Mouse (Mus musculus): Measurements from ENCODE around the gene Ppp1r18. TPM values are rescaled to one million over a fixed set of nuclear protein-coding genes. Genes with fewer than 3 reads are reported as not detected.

Gene Ppp1r18
- polyA plus RNA-seq, 1 experiment, result 48.9 TPM

DNA sequence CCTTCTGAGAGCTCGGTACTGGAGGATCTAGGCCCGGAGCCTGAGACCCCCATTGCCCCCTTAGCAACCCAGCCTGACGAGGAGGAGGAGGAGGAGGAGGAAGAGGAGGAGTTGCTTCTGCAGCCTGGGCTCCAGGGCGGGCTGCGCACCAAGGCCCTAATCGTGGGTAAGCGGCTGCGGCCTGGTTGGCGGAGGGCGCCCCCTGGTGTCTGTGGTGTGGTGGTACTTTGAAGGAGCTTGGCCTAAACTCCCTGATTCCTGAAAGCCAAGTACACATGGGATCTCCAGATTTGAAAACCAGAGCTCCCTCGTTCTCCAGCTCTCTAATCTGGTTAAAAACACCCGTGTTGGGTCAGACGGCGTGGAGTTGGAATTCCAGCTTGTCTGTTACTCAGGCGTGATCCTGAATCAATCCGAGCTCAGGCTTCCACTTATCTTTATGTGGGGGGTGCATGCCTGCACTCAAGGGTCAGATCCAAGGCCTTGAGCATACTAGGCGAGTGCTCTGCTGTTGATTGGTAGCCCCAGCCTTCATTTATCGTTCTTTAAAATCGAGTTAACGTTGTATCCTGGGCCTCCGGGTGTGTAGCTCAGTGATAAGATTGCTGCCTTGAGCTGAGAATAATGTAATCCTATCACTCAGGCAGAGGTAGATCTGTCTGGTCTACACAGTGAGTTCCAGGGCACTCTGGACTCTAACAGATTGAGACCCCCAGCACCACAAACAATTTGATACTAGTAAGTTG lies 8.6 kb downstream of the Ppp1r18 start:
- TF ChIP-seq CTCF (IDR thresholded peaks at IDR 0.05; ENCODE audit: borderline replicate concordance, extremely low read depth, insufficient read depth, insufficient read length) (peak; percentile 97), POLR2A (IDR thresholded peaks at IDR 0.05; ENCODE audit: borderline replicate concordance, extremely low read depth, insufficient read depth, insufficient read length, poor library complexity, severe bottlenecking) (no peak)
- DNase-seq (ENCODE audit: low read depth), result peak; percentile 90

DNA sequence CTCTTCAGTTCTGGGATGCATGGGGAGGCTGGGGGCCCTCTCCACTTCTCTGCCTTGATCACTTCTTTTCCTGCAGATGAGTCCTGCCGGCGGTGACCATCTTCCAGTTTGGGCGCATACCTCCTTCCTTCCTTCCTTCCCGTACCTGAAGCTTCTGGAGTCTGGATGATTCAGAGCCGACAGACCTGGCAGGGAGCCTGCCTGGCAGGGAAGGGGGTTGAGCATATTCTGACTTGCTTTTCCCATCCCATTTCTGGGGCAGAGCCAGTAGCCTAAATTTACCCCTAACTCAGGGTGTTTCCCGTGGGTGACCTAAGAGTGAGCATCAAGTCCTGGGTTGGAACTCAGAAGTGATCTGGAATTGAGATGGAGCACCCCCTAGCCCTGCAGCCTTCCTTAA lies 9.3 kb downstream of the Ppp1r18 start:
- no peak for DNase-seq (ENCODE audit: low read depth)
- no peak for TF ChIP-seq POLR2A (IDR thresholded peaks at IDR 0.05; ENCODE audit: borderline replicate concordance, extremely low read depth, insufficient read depth, insufficient read length, poor library complexity, severe bottlenecking)
- TF ChIP-seq CTCF (IDR thresholded peaks at IDR 0.05; ENCODE audit: borderline replicate concordance, extremely low read depth, insufficient read depth, insufficient read length), result no peak

DNA sequence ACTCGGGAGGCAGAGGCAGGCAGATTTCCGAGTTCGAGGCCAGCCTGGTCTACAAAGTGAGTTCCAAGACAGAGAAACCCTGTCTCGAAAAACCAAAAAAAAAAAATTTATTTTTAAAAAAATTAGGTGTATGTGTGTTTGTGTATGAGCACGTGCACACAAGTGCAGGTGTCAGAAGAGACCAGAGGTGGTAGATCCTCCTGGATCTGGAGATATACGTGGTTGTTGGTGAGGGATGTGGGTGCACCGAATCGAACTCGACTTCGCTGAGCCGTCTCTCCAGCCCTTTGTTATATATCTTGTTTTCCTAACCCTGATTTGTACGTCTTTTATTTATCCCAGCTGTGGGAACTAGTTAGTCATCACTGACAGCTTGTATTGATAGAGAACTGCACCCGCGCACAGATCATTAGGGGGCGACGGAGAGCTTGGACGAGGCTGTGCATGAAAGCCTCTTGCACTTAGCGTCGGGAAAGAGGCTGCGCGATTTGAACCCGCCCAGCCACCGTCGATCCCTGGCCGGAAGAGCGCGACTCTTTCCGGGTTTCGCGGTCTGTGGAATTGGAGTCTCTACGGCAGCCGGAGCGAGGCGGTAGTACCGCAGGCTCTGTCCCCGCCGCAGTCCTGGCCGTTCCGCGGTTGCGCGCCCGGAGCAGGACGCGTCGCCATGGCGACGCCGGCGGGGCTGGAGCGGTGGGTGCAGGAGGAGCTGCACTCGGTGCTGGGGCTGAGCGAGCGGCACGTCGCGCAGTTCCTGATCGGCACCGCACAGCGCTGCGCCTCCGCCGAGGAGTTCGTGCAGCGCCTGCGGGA lies 14.1 kb downstream of the Ppp1r18 start, which contains the start of gene Dhx16:
Gene Dhx16 (plus strand): TSS at position 575 of the 813 bp plus-strand sequence.
- TF ChIP-seq POLR2A (IDR thresholded peaks at IDR 0.05; ENCODE audit: borderline replicate concordance, extremely low read depth, insufficient read depth, insufficient read length, poor library complexity, severe bottlenecking) (peak; percentile 35; the same call in 1 of the 2 replicates), CTCF (IDR thresholded peaks at IDR 0.05; ENCODE audit: borderline replicate concordance, extremely low read depth, insufficient read depth, insufficient read length) (peak; percentile 75)
- DNase-seq (ENCODE audit: low read depth), result peak; percentile 99

DNA sequence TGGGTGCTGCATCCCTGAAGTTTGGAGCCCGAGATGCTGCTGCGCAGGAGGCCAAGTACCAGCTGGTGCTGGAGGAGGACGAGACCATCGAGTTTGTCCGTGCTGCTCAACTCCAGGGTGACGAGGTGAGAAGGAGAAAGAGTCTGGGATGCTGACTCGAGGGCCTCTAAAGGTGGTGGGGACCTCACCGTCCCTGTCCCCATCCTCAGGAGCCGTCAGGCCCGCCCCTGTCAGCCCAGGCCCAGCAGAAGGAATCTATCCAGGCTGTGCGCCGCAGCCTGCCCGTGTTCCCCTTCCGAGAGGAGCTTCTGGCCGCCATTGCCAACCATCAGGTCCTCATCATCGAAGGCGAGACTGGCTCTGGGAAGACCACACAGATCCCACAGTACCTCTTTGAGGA lies 17.5 kb downstream of the Ppp1r18 start:
- TF ChIP-seq CTCF (IDR thresholded peaks at IDR 0.05; ENCODE audit: borderline replicate concordance, extremely low read depth, insufficient read depth, insufficient read length), result no peak
- TF ChIP-seq POLR2A (IDR thresholded peaks at IDR 0.05; ENCODE audit: borderline replicate concordance, extremely low read depth, insufficient read depth, insufficient read length, poor library complexity, severe bottlenecking), result no peak
- no peak for DNase-seq (ENCODE audit: low read depth)

DNA sequence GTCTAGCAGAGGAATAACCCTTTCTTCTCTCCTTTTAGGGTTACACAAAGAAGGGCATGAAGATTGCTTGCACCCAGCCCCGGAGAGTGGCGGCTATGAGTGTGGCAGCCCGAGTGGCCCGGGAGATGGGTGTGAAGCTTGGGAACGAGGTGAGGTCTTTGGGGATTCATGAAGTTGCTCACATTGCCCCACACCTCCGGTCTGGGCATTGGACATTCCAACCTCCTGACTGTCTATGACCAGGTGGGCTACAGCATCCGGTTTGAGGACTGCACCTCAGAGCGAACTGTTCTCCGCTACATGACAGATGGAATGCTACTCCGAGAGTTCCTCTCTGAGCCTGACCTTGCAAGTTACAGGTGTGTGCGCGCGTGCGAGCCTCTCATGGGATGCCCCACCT lies 18.4 kb downstream of the Ppp1r18 start:
- no peak for DNase-seq (ENCODE audit: low read depth)
- TF ChIP-seq POLR2A (IDR thresholded peaks at IDR 0.05; ENCODE audit: borderline replicate concordance, extremely low read depth, insufficient read depth, insufficient read length, poor library complexity, severe bottlenecking) (no peak), CTCF (IDR thresholded peaks at IDR 0.05; ENCODE audit: borderline replicate concordance, extremely low read depth, insufficient read depth, insufficient read length) (no peak)

DNA sequence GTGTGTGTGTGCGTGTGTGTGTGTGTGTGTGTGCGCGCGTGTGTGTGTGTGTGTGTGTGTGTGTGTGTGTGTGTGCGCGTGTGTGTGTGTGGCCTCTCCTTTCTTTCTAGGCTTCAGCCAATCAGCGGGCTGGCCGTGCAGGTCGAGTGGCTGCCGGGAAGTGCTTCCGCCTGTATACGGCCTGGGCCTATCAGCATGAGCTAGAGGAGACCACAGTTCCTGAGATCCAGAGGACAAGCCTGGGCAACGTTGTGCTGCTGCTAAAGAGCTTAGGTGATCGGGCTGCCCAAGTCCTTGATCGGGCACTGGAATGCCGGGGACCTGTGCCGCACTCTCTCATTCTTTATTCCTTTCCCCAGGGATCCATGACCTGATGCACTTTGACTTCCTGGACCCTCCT lies 22.3 kb downstream of the Ppp1r18 start:
- no peak for DNase-seq (ENCODE audit: low read depth)
- TF ChIP-seq CTCF (IDR thresholded peaks at IDR 0.05; ENCODE audit: borderline replicate concordance, extremely low read depth, insufficient read depth, insufficient read length), result no peak
- TF ChIP-seq POLR2A (IDR thresholded peaks at IDR 0.05; ENCODE audit: borderline replicate concordance, extremely low read depth, insufficient read depth, insufficient read length, poor library complexity, severe bottlenecking), result no peak

DNA sequence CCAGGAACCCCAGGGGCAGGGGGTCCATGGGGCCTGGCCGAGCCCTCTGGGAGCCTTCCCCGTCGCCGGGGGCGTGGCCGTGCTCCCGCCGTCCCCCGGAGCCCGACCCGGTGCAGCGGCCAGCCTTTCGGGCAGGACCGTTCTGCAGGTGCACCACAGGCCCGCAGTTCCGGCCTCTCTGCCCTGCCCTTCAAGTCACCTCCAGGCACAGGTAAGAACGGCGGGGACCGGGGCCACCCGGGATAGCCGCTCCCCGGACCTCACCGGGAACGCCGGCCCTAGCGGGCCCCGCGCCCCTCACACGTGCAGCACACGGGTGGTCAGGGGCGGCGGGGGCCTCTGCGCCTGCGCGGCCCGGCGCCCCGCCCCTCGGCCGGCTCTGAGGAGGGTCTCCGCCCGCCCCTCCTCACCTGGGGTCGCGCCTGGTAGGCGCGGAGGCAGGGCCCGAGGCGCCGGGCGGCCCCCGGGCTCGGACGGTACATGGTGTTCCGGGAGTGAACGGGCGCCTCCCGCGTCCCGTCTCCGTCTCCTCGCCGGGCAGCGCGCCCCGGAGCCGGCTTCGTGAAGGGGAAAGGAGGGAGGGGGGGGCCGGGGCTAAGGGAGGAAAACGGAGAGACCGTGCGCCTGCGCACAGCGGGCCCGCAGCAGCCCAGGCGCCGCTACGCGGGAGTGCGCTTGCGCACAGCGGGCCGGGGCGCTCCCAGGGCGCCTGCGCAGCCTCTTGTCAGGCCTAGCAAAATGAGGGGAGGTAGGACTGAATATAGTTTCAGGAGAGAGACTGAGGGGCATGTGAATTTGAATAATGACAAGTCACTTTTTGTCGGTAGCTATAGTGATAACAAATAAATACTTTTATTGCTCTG lies 31.6 kb downstream of the Ppp1r18 start, which contains the start of gene 2310061I04Rik:
Gene 2310061I04Rik (minus strand): TSS at position 651 of the 863 bp plus-strand sequence.
- peak; percentile 61 for TF ChIP-seq POLR2A (IDR thresholded peaks at IDR 0.05; ENCODE audit: borderline replicate concordance, extremely low read depth, insufficient read depth, insufficient read length, poor library complexity, severe bottlenecking)
- TF ChIP-seq CTCF (IDR thresholded peaks at IDR 0.05; ENCODE audit: borderline replicate concordance, extremely low read depth, insufficient read depth, insufficient read length), result no peak
- peak; percentile 97 for DNase-seq (ENCODE audit: low read depth)

DNA sequence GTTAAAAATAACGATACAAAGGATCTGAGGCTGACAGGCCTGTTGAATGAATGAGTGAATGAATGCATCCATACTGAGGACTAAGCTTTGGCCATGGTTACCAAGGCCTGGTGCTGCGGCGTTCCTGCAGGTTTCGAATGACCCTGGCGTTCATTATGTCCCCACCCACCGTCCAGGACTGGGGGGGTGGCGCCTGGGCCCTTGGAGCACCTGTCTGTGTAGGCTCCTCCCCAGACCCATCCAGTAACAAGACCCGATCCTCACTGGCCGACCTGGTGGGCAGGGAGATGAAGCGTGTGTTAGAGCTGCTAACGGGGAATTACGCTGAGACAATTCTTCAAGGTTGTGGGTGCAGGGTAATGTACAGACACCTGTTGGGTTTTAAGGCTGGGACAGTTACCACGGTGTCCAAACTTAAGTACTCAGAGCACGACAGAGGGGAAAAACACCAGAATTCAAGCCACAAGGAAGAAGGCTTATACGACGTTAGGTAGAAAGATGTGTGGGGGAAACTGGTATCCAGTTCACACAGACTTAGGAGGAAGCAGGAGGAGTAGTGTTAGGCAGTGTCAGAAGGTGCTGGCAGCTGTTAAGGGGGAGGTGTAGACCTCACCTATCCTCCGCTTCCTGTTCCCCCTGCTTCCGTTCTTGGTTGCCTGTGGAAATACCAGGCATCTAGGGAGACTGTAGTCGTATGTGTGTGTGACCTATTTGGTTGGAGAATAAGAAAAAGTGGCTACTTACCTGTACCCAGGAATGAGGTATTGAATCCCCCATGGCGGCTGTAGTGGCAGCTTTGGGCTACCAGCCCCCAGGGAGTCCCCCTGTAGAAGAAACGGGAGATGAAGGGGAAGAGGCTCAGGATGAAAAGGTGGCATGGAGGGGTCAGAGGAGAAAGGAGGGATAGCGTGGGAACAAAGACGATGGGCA lies 32.5 kb downstream of the Ppp1r18 start:
- DNase-seq (ENCODE audit: low read depth), result no peak
- TF ChIP-seq CTCF (IDR thresholded peaks at IDR 0.05; ENCODE audit: borderline replicate concordance, extremely low read depth, insufficient read depth, insufficient read length) (no peak), POLR2A (IDR thresholded peaks at IDR 0.05; ENCODE audit: borderline replicate concordance, extremely low read depth, insufficient read depth, insufficient read length, poor library complexity, severe bottlenecking) (no peak)

DNA sequence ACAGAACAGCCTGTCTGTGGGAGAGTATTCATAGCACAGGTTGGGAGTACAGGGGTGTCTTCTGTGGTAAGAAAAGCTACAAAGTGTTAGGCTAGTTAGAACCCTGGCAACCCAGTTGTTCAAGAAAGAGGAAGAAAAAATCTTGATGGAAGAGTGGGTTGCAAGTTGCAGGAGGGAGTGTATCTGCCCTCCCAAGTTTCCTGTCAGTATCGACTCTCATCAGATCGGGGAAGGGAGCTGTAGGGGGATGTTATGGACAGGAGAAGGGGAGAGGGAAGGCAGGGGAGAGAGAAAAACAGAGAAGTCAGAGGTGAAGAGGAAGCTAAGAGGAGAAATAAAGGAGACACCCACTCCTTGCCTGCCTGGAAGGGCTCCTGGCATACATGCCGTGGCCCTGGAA lies 35.2 kb downstream of the Ppp1r18 start:
- DNase-seq (ENCODE audit: low read depth), result no peak
- TF ChIP-seq POLR2A (IDR thresholded peaks at IDR 0.05; ENCODE audit: borderline replicate concordance, extremely low read depth, insufficient read depth, insufficient read length, poor library complexity, severe bottlenecking), result no peak
- no peak for TF ChIP-seq CTCF (IDR thresholded peaks at IDR 0.05; ENCODE audit: borderline replicate concordance, extremely low read depth, insufficient read depth, insufficient read length)
